Mouse (Mus musculus) retina, embryonic 14.5 days (tissue): ENCODE measurements around the gene Cdc37.

ENCODE experiments used
- DNase-seq: peaks from one replicate; pipeline ENCODE4 v3.0.0-alpha.2; 2015; ENCODE audit warnings: low spot score

The Cdc37 gene

GRCm38 (mm10) chr9:21167140-21168097 is 17.6 kb upstream of the Cdc37 start:
- no peak for DNase-seq

DNA sequence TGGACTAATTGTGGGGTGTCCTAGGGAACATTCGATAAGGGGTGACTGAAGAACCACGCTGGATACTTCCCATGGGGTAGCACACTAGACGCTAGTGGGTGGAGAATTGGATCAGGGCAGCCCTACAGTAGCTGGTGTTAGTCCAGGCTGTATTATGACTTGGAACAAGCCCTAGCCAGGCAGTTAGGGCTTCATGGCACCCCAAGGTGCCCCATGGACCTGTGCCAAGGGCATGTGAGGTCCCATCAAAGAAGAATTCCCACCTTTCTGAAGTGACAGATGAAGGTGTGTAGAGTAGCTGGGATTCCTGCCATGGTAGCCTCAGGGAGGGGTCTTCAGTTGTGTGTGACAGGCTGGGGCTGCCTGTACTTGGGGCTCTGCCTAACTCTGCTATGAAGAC is 16.7 kb upstream of the Cdc37 start:
- no peak for DNase-seq

GRCm38 (mm10) chr9:21165952-21166451 is 16.2 kb upstream of the Cdc37 start:
- DNase-seq: peak; percentile 42

DNA sequence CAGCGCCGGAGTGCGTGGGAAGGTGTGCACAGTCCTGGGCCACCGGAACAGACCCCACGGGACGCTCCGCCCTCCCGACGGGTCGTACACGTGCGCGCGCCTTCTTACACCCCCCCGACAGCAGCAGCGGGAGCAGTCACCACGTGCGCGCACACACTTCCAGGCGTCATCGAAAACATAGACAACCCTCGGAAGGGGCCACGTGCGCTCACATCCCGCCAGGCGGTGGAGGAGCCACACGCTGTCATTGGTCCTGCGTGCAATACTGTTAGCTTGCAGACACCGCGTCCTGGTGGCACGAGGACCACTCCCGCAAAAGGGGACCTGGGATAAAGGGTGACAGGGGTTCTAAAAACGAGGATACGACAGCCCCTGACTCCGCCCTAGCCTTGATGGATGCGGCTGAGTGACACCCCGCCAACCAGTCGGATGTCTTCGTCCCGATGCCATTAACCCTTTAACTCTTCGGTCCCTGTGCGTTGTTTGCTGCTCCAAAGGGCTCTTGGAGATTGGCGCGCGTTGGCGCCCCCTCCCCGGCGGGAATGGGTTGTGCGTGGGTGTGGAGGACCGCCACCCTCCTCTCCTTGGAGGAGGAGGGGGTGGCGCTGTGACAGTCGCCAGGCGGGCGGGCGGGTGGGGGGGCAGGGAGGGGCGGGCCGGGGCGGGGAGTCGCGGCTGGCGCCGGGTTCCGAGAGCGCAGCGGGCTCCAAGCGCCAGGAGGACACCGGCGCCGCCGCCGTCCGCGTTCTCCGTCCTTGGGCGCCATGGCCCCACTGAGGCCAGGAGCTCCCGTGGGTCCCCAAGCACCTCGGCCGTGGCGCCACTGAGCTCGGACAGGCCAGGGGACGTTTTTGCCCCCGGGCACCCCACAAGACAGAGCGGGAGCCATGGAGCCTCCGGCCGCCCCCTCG is 15.5 kb upstream of the Cdc37 start, which contains the start of gene Pde4a:
Gene Pde4a (plus strand): TSS at position 674 of the 911 bp plus-strand sequence.
- DNase-seq: peak; percentile 51

DNA sequence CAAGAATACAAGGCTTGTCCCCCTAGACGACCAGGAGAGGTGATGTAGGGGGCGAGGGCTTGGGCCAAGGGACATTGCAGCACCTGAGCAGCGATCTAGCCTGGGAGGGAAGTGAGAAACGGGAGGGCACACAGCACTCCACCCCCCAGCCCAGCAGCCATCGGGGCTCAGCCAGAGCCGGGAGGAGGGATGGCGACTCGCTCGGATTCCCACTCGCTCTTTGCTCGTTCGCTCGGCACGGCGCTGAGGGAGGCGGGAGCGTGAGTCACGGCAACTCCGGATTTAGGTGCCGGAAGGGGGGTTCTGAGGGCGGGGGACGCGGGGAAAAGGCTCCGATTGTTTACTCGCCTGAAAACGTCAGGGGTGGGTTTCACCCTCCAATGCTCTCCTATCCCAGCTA is 14.3 kb upstream of the Cdc37 start:
- peak; percentile 24 for DNase-seq

DNA sequence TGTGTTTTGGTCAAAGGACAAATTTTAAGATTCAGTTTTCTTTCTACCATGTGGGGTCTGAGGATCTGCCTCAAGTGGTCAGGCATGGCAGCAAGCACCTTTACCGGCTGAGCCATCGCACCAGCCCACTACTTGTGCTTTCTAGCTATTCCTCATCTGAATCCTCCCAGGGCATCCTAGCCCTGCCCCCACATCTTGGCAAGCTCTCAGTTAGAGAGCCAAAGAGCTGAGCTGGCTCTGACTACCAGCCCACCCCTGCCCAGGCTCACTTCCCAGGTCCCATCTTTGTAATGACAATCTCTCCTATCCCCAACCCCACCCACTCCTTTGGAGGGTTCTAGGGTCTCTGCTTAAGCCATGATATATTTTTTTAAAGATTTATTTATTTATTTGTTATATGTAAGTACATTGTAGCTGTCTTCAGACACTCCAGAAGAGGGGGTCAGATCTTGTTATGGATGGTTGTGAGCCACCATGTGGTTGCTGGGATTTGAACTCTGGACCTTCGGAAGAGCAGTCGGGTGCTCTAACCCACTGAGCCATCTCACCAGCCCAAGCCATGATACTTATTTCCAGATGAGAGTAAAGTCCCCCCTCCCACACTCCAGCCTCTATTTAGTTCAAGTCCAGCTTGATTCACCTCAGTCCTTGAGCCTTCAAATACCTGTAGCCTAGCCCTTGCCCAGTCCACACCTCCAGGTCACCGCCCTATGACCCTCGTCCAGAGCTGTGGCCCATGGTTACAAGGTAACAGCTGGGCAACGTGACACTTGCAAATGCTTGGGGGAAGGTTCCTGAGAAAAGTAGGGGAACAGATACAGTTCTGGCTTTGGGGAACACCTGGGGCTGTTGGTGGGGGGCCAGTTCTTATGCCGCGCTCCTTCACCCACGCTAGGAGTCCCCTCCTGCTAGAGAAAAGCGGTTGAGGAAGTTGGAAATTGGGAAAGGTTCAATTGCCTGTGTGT is 13.6 kb upstream of the Cdc37 start:
- no peak for DNase-seq

GRCm38 (mm10) chr9:21161209-21161909 is 11.6 kb upstream of the Cdc37 start:
- peak; percentile 95 for DNase-seq

DNA sequence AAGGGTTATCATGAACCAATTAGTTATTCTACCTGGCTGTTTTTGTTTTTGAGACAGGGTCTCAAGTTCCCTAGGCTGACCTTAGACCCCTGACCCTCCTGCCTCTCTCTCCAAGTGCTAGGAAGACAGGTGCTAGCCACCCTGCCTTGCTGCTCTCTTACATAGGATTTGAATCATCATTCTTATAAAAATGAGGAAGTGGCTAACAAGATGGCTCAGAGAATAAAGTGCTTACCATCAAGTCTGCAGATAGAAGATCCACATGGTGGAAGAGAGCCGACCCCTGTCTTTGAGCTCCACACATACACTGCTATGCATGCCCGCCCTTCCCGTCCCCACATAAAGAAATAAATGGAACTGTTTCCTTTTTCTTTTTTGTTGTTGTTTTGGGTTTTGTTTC is 5.0 kb upstream of the Cdc37 start:
- no peak for DNase-seq

- peak; percentile 52 for DNase-seq
Measured at GRCm38 (mm10) chr9:21153833-21154232, 4.1 kb upstream of the Cdc37 start.

- no peak for DNase-seq
Measured at GRCm38 (mm10) chr9:21153331-21153730, 3.5 kb upstream of the Cdc37 start.

- peak; percentile 82 for DNase-seq
Measured at GRCm38 (mm10) chr9:21152715-21153114, 2.9 kb upstream of the Cdc37 start.

DNA sequence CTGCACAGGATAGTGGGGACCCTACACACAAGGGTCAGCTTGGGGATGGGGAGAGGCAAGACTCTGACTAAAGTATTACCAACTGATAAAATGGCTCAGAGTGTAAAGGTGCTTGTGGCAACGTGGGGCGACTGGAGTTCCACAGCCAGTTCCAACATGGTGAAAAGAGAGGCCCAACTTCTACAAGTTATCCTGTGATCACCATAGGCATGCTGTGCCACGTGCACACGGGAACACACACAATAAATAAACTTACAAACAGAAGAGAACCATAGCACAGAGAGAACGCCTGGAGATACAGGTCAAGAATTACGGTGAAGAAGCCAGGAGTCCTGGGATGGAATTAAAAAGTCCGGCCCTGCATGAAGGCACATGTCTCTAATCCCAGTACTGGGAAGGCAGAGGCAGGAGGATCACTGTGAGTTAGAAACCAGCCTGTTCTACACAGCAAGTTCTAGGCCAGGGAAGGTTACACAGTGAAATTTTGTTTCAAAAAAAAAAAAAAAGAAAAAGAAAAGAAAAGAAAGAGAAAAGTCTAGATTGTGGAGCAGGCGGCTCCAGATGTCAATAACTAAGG is 617 bp downstream of the Cdc37 start:
- DNase-seq: no peak

- no peak for DNase-seq
Measured at GRCm38 (mm10) chr9:21148427-21148826, 1.4 kb downstream of the Cdc37 start.

DNA sequence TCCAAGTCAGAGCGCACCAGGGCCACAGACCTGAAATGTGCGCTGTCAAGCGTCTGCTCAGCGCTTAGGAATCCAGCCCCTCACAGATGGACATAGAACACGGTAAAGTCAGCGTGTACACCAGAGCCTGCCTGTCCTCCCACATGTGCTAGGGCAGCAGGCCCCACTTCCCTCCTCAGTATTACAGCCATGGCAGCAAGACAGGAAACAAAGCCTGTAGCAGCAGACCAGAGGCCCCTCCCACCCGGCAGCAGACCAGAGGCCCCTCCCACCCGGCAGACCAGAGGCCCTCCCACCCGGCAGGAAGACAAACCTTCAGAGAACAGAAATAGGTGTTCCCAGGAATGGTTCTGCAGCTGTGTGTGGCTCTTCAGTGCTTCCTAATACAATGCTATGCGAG is 3.1 kb downstream of the Cdc37 start:
- DNase-seq: no peak

GRCm38 (mm10) chr9:21145431-21145830 is 4.4 kb downstream of the Cdc37 start:
- DNase-seq: no peak

DNA sequence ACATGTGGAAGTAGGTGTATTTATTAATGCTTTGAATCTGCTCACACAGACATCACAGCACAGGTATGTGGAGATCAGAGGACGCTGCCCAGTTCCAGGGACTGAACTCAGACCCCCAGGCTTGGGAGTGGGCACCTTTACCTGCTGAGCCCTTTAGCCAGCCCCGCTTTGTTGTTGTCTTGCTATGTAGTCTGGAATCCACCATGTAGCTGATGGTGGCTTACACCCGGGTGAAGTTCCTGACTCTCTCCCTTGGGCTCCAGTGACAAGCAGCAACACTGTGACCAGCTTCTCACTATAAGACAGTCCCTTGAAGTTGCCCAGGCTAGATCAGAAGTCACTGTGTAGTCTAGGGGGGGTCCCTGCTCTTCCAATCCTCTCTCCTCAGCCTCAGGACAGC is 5.4 kb downstream of the Cdc37 start:
- no peak for DNase-seq

- no peak for DNase-seq
Measured at GRCm38 (mm10) chr9:21141922-21142321, 7.9 kb downstream of the Cdc37 start.

DNA sequence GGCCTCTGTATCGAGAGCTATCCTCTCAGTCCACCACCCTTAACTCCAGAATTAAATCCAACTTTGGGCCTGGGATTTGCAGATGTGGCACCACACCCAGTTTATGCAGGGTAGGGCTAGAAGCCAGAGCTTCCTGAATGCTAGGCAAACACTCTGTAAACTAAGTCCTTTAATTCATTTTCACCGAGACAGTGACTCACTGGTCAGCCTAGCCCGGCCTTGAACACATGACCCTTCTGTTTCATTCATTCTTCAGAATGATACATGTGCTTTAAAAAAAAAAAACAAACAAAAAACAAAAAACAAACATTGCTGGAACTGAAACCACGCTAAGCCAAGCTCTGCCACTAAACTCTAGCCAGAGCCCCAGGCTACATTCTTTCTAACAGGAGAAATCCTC is 11.4 kb downstream of the Cdc37 start:
- no peak for DNase-seq

GRCm38 (mm10) chr9:21137229-21137628 is 12.6 kb downstream of the Cdc37 start:
- peak; percentile 81 for DNase-seq

DNA sequence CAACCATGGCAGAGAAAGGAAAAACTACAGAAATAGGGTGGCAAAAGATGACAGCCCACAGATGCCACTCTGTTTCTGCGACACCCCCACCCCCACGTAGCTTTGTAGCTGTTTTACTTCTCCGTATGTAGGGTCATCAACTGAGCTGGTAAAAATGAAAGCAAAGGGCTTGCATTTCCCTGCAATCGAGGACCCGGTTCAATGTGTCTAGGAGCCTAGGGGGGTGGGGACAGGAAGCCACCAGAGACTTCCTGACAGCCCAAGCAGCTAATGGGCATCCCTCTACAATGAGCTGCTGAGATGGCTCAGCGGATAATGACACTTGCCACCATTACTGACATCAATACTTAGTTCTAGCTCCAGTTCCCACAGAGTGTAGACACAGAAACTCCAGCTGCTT is 13.4 kb downstream of the Cdc37 start:
- DNase-seq: no peak
